Mouse (Mus musculus): ENCODE data around the gene Pde6c. TPM values are rescaled to one million over a fixed set of nuclear protein-coding genes. Genes with fewer than 3 reads are reported as not detected.
A peak's percentile ranks its signal among the peaks of the same experiment; 100 is the strongest.

The Pde6c gene
- not detected in 2 replicates for total RNA-seq (2017)

GRCm38 (mm10) chr19:38132481-38132880 is at the start of gene Pde6c:
Gene Pde6c, plus strand, starts transcription at chr19:38132781.
- ATAC-seq (replicated peaks; ENCODE audit: low read depth, poor library complexity, severe bottlenecking) = no peak

- no peak for ATAC-seq (replicated peaks; ENCODE audit: low read depth, poor library complexity, severe bottlenecking)
These were observed 49.6 kb upstream of the Pde6c start for GRCm38 (mm10) chr19:38082931-38083525.

DNA sequence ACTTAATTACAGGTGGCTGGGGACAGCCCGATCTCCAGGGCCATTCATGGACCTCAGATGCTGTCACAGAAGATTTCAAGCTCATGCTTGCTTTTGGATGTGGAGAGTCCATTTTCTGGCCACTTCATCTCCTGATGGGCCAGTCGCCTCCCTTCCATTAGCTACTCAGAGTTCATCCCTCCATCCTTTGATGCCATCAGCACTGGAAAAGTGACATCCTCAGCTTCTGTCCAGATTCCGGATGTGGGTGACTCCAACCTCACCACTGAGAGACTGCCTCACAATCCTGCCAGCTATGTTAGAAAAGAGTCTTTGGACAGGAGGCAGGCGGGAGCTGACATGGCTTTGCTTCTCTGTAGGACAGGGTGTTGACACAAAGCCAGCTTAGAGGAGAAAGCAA is 46.7 kb upstream of the Pde6c start:
- no peak for ATAC-seq (replicated peaks; ENCODE audit: low read depth, poor library complexity, severe bottlenecking)

DNA sequence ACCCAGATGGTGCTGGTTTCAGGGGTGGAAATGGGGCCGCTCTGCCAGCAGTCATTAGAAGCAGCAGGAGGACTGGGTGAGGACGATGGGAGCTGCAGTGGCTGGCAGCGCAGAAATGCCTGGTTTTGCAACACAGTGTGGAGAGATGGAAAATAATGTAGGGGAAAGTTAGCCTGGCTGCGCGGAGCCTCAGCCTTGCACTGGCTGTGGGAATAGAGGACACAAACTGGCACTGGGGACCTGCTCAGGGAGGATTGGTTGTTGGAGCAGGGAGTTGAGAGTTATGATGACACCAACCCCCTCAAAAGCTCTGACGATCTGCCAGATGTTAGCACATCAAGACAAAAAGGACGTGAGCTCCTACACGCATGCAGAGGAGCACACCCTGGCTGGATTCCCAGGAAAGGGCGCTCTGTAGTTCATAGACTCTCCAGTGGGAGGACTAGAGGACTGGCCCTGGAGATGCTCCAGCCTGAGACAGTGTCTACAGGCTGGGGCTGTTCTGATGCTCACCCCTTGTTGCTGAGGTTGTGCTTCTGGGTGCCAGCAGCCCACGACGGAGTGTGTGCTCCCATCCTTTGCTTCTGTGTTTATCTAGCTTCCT is 45.5 kb upstream of the Pde6c start:
- peak; percentile 71; the same call in 1 of the 2 replicates for ATAC-seq (replicated peaks; ENCODE audit: low read depth, poor library complexity, severe bottlenecking)

DNA sequence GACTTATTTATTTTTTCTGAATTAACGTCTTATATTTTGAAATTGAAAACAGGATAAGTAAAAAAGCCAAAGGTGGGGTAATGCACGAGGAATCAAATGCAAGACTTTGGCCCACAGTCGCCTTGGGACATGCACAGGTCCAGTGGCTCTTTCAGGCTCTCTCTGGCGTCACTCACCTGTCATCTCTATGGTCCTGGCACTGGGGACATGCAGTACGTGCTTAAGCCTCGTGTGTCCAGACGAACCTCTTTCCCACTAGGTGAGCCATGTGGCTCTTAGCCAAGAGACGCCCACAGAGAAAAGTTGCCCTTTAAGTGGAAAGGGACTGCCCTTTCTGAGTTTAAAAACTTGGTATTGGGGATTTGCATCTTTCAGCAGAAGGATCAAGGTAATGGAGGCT is 43.2 kb upstream of the Pde6c start:
- ATAC-seq (replicated peaks; ENCODE audit: low read depth, poor library complexity, severe bottlenecking) = no peak

DNA sequence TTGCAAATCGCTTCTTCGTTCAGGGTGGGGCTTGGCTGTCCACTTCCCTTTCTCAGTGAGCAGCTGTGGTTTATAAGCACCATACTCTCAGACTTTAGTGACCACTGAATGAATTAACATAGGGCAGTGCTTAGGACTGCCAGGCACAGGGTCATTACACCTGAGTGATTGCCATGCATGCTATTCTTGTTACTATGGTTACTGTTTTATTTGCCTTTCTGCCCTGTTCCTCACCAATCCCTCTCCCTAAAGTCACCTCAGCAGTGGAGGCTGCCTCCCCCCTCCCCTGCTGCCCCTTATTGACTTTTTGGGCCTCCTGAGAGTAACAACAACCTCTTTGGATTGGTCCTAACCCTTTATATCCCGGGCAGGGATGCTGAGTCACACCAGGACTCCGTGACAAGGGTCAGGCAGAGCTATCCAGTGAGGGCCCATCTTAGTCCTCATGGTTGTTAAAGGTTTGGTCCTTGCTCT is 41.0 kb upstream of the Pde6c start:
- ATAC-seq (replicated peaks; ENCODE audit: low read depth, poor library complexity, severe bottlenecking) = peak; percentile 34; the same call in 1 of the 2 replicates

DNA sequence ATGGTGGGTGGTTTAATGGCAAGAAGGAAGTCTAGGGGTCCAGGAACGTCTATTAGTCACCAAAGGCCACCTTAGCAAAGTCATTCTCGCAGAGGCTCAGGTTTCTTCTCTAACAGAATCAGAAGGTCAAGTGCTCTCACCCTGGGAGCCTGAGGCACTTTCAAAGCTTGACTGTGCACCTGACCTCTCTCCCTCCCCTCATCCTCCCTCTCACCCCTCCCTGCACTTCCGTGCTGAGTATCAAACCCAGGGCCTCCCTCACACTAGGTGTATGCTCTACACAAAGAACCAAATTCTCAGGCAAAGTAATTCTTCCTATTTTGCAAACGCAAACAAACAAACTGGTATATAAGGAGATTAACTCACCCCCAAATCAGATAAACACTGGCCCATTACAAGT is 36.4 kb upstream of the Pde6c start:
- no peak for ATAC-seq (replicated peaks; ENCODE audit: low read depth, poor library complexity, severe bottlenecking)

DNA sequence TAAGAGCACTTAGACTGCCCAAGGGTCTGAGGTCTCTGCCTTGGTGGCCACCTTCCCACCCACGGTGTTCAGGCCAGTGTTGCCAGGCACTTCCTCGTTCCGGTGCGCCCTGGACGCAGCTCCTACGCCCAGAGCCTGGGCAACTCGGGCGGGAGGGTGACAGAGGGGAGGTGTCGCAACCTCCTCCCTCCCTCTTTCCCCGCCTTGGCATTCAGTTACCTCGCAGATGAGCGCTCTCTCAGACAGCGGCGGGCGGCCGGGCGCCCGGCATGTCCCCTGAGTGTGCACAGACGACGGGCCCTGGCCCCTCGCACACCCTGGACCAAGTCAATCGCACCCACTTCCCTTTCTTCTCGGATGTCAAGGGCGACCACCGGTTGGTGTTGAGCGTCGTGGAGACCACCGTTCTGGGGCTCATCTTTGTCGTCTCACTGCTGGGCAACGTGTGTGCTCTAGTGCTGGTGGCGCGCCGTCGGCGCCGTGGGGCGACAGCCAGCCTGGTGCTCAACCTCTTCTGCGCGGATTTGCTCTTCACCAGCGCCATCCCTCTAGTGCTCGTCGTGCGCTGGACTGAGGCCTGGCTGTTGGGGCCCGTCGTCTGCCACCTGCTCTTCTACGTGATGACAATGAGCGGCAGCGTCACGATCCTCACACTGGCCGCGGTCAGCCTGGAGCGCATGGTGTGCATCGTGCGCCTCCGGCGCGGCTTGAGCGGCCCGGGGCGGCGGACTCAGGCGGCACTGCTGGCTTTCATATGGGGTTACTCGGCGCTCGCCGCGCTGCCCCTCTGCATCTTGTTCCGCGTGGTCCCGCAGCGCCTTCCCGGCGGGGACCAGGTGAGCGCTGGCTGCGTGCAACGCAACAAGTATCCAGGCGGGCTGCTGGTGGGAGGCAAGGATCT is 35.5 kb upstream of the Pde6c start, which contains the start of gene Ffar4:
Ffar4 (plus strand) TSS at position 214 of the 901 bp plus-strand sequence.
- ATAC-seq (replicated peaks; ENCODE audit: low read depth, poor library complexity, severe bottlenecking) = peak; percentile 82

DNA sequence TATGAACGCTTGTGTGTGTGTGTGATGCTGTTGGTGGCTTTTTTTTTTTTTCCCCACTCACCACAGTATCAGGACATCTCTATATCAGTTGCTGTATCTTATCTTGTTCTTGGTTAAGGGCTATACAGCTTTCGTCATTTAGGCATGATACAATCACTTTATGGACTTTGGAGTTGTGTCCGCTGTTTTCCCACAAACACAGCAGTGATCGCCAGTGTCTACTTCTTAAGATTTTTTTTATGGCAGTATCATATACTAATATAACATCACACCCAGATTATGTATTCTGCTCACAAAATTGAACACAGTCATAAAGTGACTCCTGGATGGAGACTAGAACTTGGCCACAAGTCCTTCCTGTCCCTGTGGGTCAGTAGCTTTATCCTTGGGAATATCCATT is 24.7 kb upstream of the Pde6c start:
- ATAC-seq (replicated peaks; ENCODE audit: low read depth, poor library complexity, severe bottlenecking) = no peak

GRCm38 (mm10) chr19:38109506-38110242 is 22.9 kb upstream of the Pde6c start:
- peak; percentile 50; the same call in 1 of the 2 replicates for ATAC-seq (replicated peaks; ENCODE audit: low read depth, poor library complexity, severe bottlenecking)

DNA sequence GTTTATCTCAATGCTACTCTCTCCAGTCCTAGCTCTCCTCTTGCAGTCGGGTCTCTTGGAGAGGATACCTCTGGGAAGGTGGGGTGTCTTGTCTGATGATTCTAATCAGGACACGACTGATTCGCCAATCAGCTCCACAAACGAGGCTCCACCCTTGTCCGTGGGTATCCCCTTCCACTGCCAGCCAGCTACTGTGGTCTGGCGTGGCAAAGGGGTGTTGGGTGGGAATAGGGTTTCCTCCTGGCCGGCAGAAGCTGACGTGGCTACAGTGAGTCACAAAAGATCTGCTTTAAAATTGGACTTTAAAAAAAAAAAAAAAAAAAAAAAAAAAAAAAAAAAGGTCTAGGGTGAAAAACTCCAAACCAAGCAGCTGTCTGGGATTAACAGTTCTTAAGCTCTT is 21.5 kb upstream of the Pde6c start:
- no peak for ATAC-seq (replicated peaks; ENCODE audit: low read depth, poor library complexity, severe bottlenecking)

- ATAC-seq (replicated peaks; ENCODE audit: low read depth, poor library complexity, severe bottlenecking) = no peak
These were observed 20.0 kb upstream of the Pde6c start for GRCm38 (mm10) chr19:38112575-38112974.

DNA sequence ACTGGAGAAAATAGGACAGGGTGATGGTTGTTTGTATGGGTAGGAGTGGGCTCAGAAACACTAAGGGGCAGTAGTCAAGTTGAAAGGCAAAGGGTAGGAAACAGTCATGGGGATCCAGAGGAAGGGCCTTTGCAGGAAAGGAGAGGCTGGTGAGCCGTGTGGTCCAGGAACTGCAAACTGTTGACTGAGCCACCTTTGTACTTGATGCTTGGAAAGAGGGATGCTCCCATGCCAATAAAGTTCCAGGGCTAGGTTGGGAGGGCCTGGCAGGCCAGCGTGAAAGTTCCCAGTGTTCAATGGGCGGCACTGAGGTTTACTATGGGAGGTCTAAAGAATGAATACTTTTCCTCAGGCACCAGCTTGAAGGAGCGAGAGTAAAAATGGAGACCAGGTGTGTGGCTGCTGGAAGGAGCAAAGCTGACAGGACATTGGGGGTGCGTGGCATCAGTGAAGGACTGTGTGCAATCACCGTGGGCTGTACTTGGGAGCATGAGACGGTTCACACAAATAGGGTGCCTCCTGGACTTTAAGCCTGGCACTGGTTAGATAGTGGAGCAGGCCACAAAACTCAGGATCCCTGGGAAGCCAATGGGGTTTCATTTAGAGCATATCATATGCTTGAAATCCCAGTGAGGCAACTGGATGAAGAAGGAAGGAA is 17.6 kb upstream of the Pde6c start:
- no peak for ATAC-seq (replicated peaks; ENCODE audit: low read depth, poor library complexity, severe bottlenecking)

GRCm38 (mm10) chr19:38120123-38120760 is 12.3 kb upstream of the Pde6c start:
- ATAC-seq (replicated peaks; ENCODE audit: low read depth, poor library complexity, severe bottlenecking) = 0 out of 2 replicates have a peak, but pooled peaks have one; percentile 29

GRCm38 (mm10) chr19:38123921-38124320 is 8.7 kb upstream of the Pde6c start:
- ATAC-seq (replicated peaks; ENCODE audit: low read depth, poor library complexity, severe bottlenecking) = no peak

- 0 out of 2 replicates have a peak, but pooled peaks have one; percentile 8 for ATAC-seq (replicated peaks; ENCODE audit: low read depth, poor library complexity, severe bottlenecking)
These were observed 8.0 kb upstream of the Pde6c start for GRCm38 (mm10) chr19:38124401-38125218.

DNA sequence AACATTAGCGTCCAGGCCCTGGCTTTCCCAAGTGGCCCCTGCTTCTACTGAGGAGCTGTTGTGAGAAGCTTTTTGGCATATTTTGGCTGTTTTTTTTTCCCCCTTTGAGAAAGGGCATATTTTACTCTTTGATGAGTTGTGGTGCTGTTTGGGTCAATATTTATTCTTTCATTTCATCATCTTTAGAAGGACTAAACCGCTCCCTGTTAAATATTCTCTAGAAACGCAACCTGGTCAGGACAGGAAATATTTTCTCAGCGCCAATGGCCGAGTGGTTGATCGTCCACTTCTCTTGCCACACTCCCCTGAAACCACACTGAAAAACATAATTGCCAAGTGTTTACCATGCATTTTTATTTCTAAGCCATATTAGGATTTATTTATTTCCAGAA is 7.4 kb upstream of the Pde6c start, which contains the start of gene Rbp4:
Rbp4 (minus strand) TSS at position 63 of the 392 bp plus-strand sequence.
- no peak for ATAC-seq (replicated peaks; ENCODE audit: low read depth, poor library complexity, severe bottlenecking)

DNA sequence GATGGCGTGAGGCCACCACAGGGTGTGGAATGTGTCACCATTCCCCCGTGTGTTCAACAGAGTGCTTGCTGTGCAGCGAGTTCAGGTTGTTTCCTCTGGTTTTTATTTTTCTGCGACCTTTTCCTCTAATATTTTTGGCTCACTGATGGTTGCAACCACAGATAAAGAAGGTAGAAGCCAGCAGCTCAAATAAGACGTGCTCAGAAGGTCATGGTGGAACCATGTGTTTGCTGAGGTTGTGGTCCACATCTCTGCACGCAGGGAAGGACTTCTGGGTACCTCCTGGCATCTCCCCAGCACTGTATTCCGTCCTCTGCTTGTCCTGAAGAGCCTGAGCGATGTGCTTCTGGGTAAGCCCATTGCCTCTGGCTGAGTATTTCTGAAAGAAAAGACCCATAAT is 5.9 kb upstream of the Pde6c start:
- ATAC-seq (replicated peaks; ENCODE audit: low read depth, poor library complexity, severe bottlenecking) = no peak

Data from common myeloid progenitor, adult 5-6 weeks (primary cell).